Mouse (Mus musculus) spleen, adult 2 months (tissue): ENCODE data around the gene Vma21-ps.

Experiments
- CTCF ChIP-seq: fragments of 200-500 bp; IDR thresholded peaks from 2 replicates; pipeline ENCODE4 v1.5.1; 2011; ENCODE audit warnings: mild to moderate bottlenecking, inconsistent platforms; ENCODE audit not compliant: insufficient read depth, insufficient read length, insufficient replicate concordance; ENCODE audit errors: extremely low read depth
- POLR2A ChIP-seq: fragments of 200-500 bp; IDR thresholded peaks from 2 replicates; pipeline ENCODE4 v1.6.1; 2011; ENCODE audit warnings: low read depth, low read length, inconsistent platforms

DNA sequence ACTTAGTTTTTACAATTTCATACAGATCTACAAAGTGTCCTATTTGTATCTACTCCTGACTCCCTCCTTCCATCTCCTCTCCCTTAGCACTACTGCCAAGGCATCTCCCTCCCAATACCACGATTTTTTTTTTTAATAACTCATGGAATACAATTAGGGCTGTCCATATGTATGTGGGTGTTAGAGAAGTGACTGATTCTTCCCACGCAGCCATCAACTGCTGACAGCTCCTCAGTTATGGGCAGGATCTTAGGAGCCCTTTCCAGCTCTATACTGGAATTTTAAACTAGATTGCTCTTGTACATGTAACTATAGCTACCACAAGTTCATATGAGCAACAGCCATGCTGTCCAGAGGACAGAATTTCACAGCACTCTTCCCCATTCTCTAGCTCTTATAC is 33.6 kb upstream of the Vma21-ps start:
- TF ChIP-seq POLR2A (no peak), CTCF (no peak)
